Mouse (Mus musculus) ES-E14 (cell line): ENCODE measurements around the gene Becn1. TPM values are rescaled to one million over a fixed set of nuclear protein-coding genes. Genes with fewer than 3 reads are reported as not detected.
"Not testable (repeated sequence)": the region's sequence is repeated elsewhere in the genome, so short reads cannot be mapped to it uniquely, and the experiment has no call there.

Experiments used
- DNase-seq: peaks from one replicate; pipeline ENCODE4 v3.0.0-alpha.2; 2013; ENCODE audit warnings: low read depth, low spot score
- H3K27ac ChIP-seq: 2 replicates; pipeline ENCODE4 v1.5.1; 2012; ENCODE audit warnings: low read depth, mild to moderate bottlenecking, low read length, moderate library complexity, mixed read lengths; ENCODE audit not compliant: poor library complexity, insufficient read depth, severe bottlenecking
- H3K36me3 ChIP-seq: 2 replicates; pipeline ENCODE4 v1.6.1; 2012; ENCODE audit warnings: mild to moderate bottlenecking, low read length, moderate library complexity, mixed read lengths; ENCODE audit not compliant: control insufficient read depth, poor library complexity, insufficient read depth, severe bottlenecking
- H3K4me1 ChIP-seq, 2 experiments: fragments of 150-350 bp in 1 of 2; sonication (generic) in 1 of 2; 2 replicates each; pipeline ENCODE4 v1.6.1; 2012; ENCODE audit warnings: low read length in 2 of 2, mild to moderate bottlenecking in 1 of 2, mixed read lengths in 1 of 2; ENCODE audit not compliant: control insufficient read depth in 2 of 2, insufficient read depth in 2 of 2, poor library complexity in 1 of 2
- H3K4me3 ChIP-seq, 2 experiments: fragments of 150-350 bp in 1 of 2; sonication (generic) in 1 of 2; 2 replicates each; pipeline ENCODE4 v1.5.1; 2012; ENCODE audit warnings: low read length in 2 of 2, low read depth in 1 of 2, mild to moderate bottlenecking in 1 of 2, mixed read lengths in 1 of 2; ENCODE audit not compliant: insufficient read depth in 1 of 2, poor library complexity in 1 of 2, severe bottlenecking in 1 of 2
- H3K9ac ChIP-seq: 2 replicates; pipeline ENCODE4 v1.6.1; 2012; ENCODE audit warnings: low read depth, mild to moderate bottlenecking, low read length, mixed read lengths; ENCODE audit not compliant: poor library complexity, insufficient read depth, severe bottlenecking
- H3K9me3 ChIP-seq: fragments of 150-350 bp; sonication (generic); 2 replicates; pipeline ENCODE4 v1.6.1; 2012; ENCODE audit warnings: low read depth, mild to moderate bottlenecking, low read length; ENCODE audit not compliant: control insufficient read depth, insufficient read depth
- CHD2 ChIP-seq: IDR thresholded peaks from 2 replicates; pipeline ENCODE4 v1.6.1; 2014; ENCODE audit warnings: mild to moderate bottlenecking, low read depth, low read length, inconsistent platforms
- HCFC1 ChIP-seq: IDR thresholded peaks from 2 replicates; pipeline ENCODE4 v1.6.1; 2012; ENCODE audit warnings: low read length, inconsistent platforms, borderline replicate concordance; ENCODE audit not compliant: insufficient read depth
- MAFK ChIP-seq: IDR thresholded peaks from 2 replicates; pipeline ENCODE4 v1.6.1; 2014; ENCODE audit warnings: mild to moderate bottlenecking, low read depth, low read length, inconsistent platforms; ENCODE audit not compliant: insufficient read depth
- ZC3H11A ChIP-seq: IDR thresholded peaks from 2 replicates; pipeline ENCODE4 v1.6.1; 2012; ENCODE audit warnings: low read depth, mild to moderate bottlenecking, inconsistent platforms, low read length, borderline replicate concordance
- ZNF384 ChIP-seq: IDR thresholded peaks from 2 replicates; pipeline ENCODE4 v1.6.1; 2012; ENCODE audit warnings: low read depth, low read length, inconsistent platforms
- in situ Hi-C, 2 experiments: fragments of 600-800 bp; cut with MboI; formaldehyde crosslinking; loops; one replicate each; pipeline ENCODE4 v1.15.1; 2025; ENCODE audit warnings: low sequenced_read_pairs in 2 of 2, inconsistent platforms in 1 of 2; ENCODE audit not compliant: unreplicated experiment in 2 of 2
- total RNA-seq: library from RNA; depleted of rRNA; stranded (reverse); fragments of 300-350 nt; gene quantifications from 2 replicates; pipeline ENCODE4 v1.2.3, GENCODE M21; 2012

Gene Becn1
- total RNA-seq, 1 experiment = 89.2 TPM

DNA sequence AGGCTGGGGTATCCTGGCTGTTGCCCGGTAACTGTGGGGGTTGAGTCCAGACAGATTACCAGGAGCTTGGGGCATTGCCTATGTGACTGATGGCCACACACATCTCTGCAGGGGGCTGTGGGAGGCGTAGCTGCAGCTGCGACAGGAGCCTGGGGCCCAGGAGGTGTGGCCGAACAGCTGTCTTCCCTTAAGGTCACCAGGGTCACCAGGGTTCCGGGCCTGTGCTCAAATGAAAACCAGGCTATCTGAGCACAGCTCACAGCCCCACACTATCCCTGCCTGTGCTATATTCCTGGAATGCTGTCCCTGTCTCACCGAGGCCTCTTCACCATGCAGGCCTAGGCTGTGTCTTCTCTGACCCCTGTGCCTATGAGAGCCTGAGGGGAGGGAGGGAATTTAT lies 32.4 kb upstream of the Becn1 start:
- H3K27ac ChIP-seq = peak overlapping the region; percentile 10; the same call in 1 of the 2 replicates
- no peaks in the 10 kb centered on the region for H3K36me3 ChIP-seq
- H3K4me1 ChIP-seq = peaks cover 2 to 29% of the 10 kb centered on the region in 2 experiments; a peak in 2 of 4 replicates
- in situ Hi-C loops = no loop called here
- H3K9me3 ChIP-seq = no peaks in the 10 kb centered on the region
- TF ChIP-seq ZNF384 = no peak
- TF ChIP-seq MAFK = no peak
- no peak for TF ChIP-seq ZC3H11A
- TF ChIP-seq HCFC1 = no peak
- TF ChIP-seq CHD2 = no peak
- peak overlapping the region; percentile 6 to 43; a peak in 1 of 4 replicates for H3K4me3 ChIP-seq
- H3K9ac ChIP-seq = no peak overlapping the region; the same call in 1 of the 2 replicates
- no peak for DNase-seq

DNA sequence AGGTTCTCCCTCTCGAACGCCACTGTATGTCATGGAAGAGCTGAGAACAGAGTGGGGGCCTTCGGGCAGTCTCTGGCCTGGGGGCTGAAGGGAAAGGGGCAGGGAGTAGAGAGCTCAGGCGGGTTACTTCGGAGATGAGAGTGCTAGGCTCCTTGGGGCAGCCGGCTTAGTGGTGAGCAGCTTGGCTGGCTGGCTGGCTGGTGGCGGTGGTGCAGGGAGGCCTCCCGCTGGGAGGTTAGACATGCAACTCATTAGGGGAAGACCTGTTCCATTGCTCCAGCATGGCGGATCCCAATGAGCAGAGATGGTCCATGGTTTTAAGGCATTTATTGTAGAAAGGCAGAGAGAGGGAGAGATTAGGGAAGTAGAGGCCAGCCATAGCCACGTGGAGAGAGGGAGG lies 31.9 kb upstream of the Becn1 start:
- no peaks in the 10 kb centered on the region for H3K36me3 ChIP-seq
- H3K4me3 ChIP-seq = peak overlapping the region; percentile 6 to 43; a peak in 3 of 4 replicates
- H3K9me3 ChIP-seq = no peaks in the 10 kb centered on the region
- no peak for TF ChIP-seq CHD2
- TF ChIP-seq ZC3H11A = no peak
- no peak for TF ChIP-seq ZNF384
- TF ChIP-seq HCFC1 = no peak
- TF ChIP-seq MAFK = no peak
- in situ Hi-C loops = no loop called here
- peak overlapping the region; percentile 10; the same call in 1 of the 2 replicates for H3K27ac ChIP-seq
- H3K4me1 ChIP-seq = peaks cover 2 to 29% of the 10 kb centered on the region in 2 experiments; a peak in 2 of 4 replicates
- H3K9ac ChIP-seq = peak overlapping the region; percentile 30; the same call in 1 of the 2 replicates
- DNase-seq = no peak

DNA sequence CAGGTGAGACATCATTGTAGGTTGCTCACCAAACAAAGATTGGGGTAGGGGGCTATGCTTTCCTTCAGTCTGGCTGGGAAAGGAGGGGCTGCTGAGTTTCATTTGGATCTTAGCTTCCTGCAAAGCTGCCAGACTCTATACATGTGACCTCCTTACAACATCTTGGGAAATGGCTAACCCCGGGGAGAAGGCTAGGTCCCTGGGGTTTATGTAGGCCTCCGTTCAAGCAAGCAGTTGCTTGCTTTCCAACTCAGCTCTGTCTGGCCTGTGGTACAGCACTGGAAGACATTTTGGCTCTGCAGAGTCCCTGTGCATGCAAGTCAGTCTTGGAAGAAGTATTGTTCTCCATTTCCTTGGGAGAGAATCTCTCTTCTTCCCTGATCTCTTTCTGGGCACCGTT lies 30.5 kb upstream of the Becn1 start:
- no peak overlapping the region for H3K27ac ChIP-seq

DNA sequence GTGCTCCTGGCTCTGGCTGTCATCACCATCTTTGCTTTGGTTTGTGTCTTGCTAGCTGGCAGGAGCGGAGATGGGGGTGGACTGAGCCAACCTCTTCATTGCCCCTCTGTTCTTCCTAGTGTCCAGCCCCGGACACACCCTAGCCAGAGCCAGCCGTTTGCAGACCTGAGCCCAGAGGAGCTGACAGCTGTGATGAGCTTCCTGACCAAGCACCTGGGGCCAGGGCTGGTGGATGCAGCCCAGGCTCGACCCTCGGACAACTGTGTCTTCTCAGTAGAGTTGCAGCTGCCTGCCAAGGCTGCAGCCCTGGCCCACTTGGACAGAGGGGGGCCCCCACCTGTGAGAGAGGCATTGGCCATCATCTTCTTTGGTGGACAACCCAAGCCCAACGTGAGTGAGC lies 28.9 kb upstream of the Becn1 start:
- H3K27ac ChIP-seq, H3K9me3 ChIP-seq, H3K9ac ChIP-seq, H3K36me3 ChIP-seq, H3K4me3 ChIP-seq, DNase-seq, in situ Hi-C loops: not testable (repeated sequence)
- peaks cover 6 to 28% of the 10 kb centered on the region in 2 experiments; a peak in 3 of 4 replicates for H3K4me1 ChIP-seq

More for the DNA sequence above, 30.5 kb upstream of the Becn1 start:
- Histone ChIP-seq H3K9me3 (no peaks in the 10 kb centered on the region), H3K9ac (no peak overlapping the region), H3K4me3 (no peak overlapping the region), H3K4me1 (peaks cover 3 to 25% of the 10 kb centered on the region in 2 experiments; a peak in 2 of 4 replicates), H3K36me3 (no peaks in the 10 kb centered on the region)
- no peak for DNase-seq
- in situ Hi-C loops = no loop called here
- TF ChIP-seq ZNF384 (no peak), MAFK (no peak), ZC3H11A (no peak), CHD2 (no peak), HCFC1 (no peak)

DNA sequence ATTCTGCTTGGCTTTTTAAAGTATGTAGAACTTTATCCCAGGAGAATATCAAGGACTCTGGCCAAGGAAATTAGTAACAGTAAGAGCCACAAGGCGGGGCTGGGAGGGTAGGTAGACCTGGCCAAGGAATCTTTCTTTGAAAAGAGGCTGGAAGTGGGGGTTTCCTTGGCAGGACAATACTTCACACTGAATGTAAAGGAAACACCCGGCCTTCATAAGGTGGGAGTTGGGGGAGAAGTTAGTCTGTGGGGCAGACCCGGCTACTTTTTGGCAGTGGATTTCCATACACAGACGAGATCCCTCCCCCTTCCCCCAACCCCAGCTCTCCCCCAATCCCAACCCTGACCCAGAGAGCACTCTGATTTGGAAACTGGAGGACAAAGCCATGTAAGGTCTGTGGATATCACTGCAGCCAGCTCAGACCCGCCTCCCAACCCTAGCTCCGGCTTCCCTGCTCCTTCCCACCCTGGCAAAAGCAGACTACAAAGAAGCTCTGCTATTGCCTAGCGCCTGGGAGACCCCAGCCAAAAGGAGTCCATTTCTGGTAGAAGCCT lies 28.4 kb upstream of the Becn1 start, which contains the start of gene Aoc3:
TSS of gene Aoc3 (plus strand) at position 235 of the 554 bp plus-strand sequence.
- in situ Hi-C loops = no loop called here
- H3K36me3 ChIP-seq = peaks cover 8% of the 10 kb centered on the region
- no peak within 1 kb of the TSS for H3K27ac ChIP-seq
- H3K9ac ChIP-seq = no peak within 1 kb of the TSS
- no peak for DNase-seq
- TF ChIP-seq ZC3H11A (no peak), ZNF384 (no peak), HCFC1 (no peak), CHD2 (no peak), MAFK (no peak)
- H3K4me3 ChIP-seq = no peak within 1 kb of the TSS
- peaks cover 6 to 23% of the 10 kb centered on the region in 2 experiments; a peak in 3 of 4 replicates for H3K4me1 ChIP-seq
- no peaks in the 10 kb centered on the region for H3K9me3 ChIP-seq
